ENCODE assay signal across 25 mouse cellular contexts in the genomic region with DNA sequence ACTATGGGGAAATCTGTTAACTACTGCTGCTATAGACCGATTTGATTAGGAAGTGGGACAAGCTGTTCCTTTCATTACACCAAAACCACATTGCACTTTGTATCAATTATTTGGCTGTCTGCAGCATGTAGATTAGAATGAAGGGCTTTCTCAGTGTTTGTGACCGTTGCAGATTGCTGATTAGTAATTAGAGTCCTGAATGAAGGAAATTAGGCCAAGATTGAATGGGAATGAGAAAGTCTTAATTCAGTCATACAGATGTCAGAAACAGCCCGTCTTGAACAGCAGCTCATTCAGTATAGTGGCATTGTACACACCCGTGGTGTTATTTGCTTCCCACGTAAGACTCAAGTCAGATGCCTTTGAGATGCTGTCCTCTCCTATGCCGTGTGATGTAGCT.
DNase-seq lines count a peak whose midpoint lies in the region; ATAC-seq and TF ChIP-seq lines count a peak whose summit lies in the region.
"Had no signal": no experiment of that assay in that cellular context is flagged by ENCODE, and none has a peak within 500 bp of the region (broad histone marks: within the 10 kb centered on the region; RNA-seq: fewer than 3 reads in every experiment).

No protein-coding gene starts in this region.

- no peak overlapping the region for H3K9ac ChIP-seq in limb, embryonic 12.5 days (replicated peaks)
- no peak overlapping the region for H3K9ac ChIP-seq in forebrain, postnatal 0 days
- no peak overlapping the region for H3K9ac ChIP-seq in midbrain, postnatal 0 days (replicated peaks; ENCODE audit: low read length, poor library complexity, severe bottlenecking)
- H3K9ac ChIP-seq: embryonic facial prominence, embryonic 15.5 days; heart, embryonic 12.5 days; kidney, embryonic 15.5 days; stomach, embryonic 15.5 days had no signal

- no peak for TF ChIP-seq CTCF in forebrain, postnatal 0 days (IDR thresholded peaks at IDR 0.05; ENCODE audit: low read depth)
- no peak for TF ChIP-seq CTCF in midbrain, postnatal 0 days (IDR thresholded peaks at IDR 0.05)

- DNase-seq in limb, embryonic 10.5 days (ENCODE audit: low spot score), result no peak
- peak; percentile 54 for DNase-seq in retina, postnatal 1 day
- DNase-seq in retina, embryonic 14.5 days (ENCODE audit: low spot score), result no peak
- peak; percentile 25 for DNase-seq in forebrain, postnatal 0 days
- no peak for DNase-seq in midbrain, postnatal 0 days (ENCODE audit: low spot score)
- DNase-seq in lung, postnatal 36 days, result no peak
- no peak for DNase-seq in left cerebral cortex, postnatal 10 days (ENCODE audit: extremely low spot score in 1 of 2, low spot score in 2 of 2)
- DNase-seq: adrenal gland, adult 2 months; cerebellum, adult 2 months; cerebellum, postnatal 36 days; gastrocnemius, postnatal 25 days; heart, adult 18-20 months; heart, postnatal 10 days; kidney, adult 11 months; kidney, postnatal 36 days; layer of hippocampus, postnatal 36 days; right cerebral cortex, adult 18-20 months; thymus, adult 18-20 months had no signal

- no peak overlapping the region for H3K4me3 ChIP-seq in limb, embryonic 12.5 days (replicated peaks)
- no peak overlapping the region for H3K4me3 ChIP-seq in limb, embryonic 10.5 days
- no peak overlapping the region for H3K4me3 ChIP-seq in forebrain, postnatal 0 days (ENCODE audit: low read depth, low read length)
- H3K4me3 ChIP-seq in midbrain, postnatal 0 days (ENCODE audit: low read depth, low read length), result no peak overlapping the region
- H3K4me3 ChIP-seq: embryonic facial prominence, embryonic 15.5 days; heart, embryonic 12.5 days; kidney, embryonic 15.5 days; stomach, embryonic 15.5 days had no signal

- no peak for ATAC-seq in limb, embryonic 12.5 days (ENCODE audit: insufficient number of reproducible peaks, insufficient read depth, low FRiP score, low TSS enrichment, low read depth)
- no peak for ATAC-seq in forebrain, postnatal 0 days
- no peak for ATAC-seq in midbrain, postnatal 0 days (ENCODE audit: low FRiP score)
- ATAC-seq: CD4-positive, CD25-positive, alpha-beta regulatory T cell, adult 4 months; lung, postnatal 0 days had no signal

- intact Hi-C loops in left cerebral cortex, postnatal 10 days (cut with DNase I), result no loop called here

- H3K9me3 ChIP-seq in limb, embryonic 12.5 days, result no peaks in the 10 kb centered on the region
- H3K9me3 ChIP-seq in limb, embryonic 10.5 days (replicated peaks), result no peaks in the 10 kb centered on the region
- H3K9me3 ChIP-seq in forebrain, postnatal 0 days (ENCODE audit: low read length), result no peaks in the 10 kb centered on the region
- no peaks in the 10 kb centered on the region for H3K9me3 ChIP-seq in midbrain, postnatal 0 days (ENCODE audit: low read length)
- H3K9me3 ChIP-seq: embryonic facial prominence, embryonic 15.5 days; heart, embryonic 12.5 days; kidney, embryonic 15.5 days; stomach, embryonic 15.5 days had no signal

- no peaks in the 10 kb centered on the region for H3K36me3 ChIP-seq in limb, embryonic 12.5 days
- no peaks in the 10 kb centered on the region for H3K36me3 ChIP-seq in limb, embryonic 10.5 days
- no peaks in the 10 kb centered on the region for H3K36me3 ChIP-seq in forebrain, postnatal 0 days (ENCODE audit: insufficient read depth)
- no peaks in the 10 kb centered on the region for H3K36me3 ChIP-seq in midbrain, postnatal 0 days (ENCODE audit: insufficient read depth, low read length)
- H3K36me3 ChIP-seq: embryonic facial prominence, embryonic 15.5 days; heart, embryonic 12.5 days; kidney, embryonic 15.5 days; stomach, embryonic 15.5 days had no signal

- H3K4me1 ChIP-seq in limb, embryonic 12.5 days (replicated peaks), result peaks cover 49% of the 10 kb centered on the region
- H3K4me1 ChIP-seq in limb, embryonic 10.5 days, result peaks cover 16% of the 10 kb centered on the region
- H3K4me1 ChIP-seq in forebrain, postnatal 0 days (ENCODE audit: insufficient read depth), result no peaks in the 10 kb centered on the region; the same call in 1 of the 2 replicates
- H3K4me1 ChIP-seq in midbrain, postnatal 0 days (ENCODE audit: insufficient read depth, low read length), result peaks cover 6% of the 10 kb centered on the region
- H3K4me1 ChIP-seq: stomach, embryonic 15.5 days had no signal

- no peaks in the 10 kb centered on the region for H3K27me3 ChIP-seq in limb, embryonic 12.5 days
- H3K27me3 ChIP-seq in limb, embryonic 10.5 days (ENCODE audit: low read depth, poor library complexity, severe bottlenecking), result no peaks in the 10 kb centered on the region
- no peaks in the 10 kb centered on the region; the same call in 1 of the 2 replicates for H3K27me3 ChIP-seq in forebrain, postnatal 0 days (ENCODE audit: insufficient read depth, low read length)
- no peaks in the 10 kb centered on the region for H3K27me3 ChIP-seq in midbrain, postnatal 0 days (ENCODE audit: insufficient read depth, low read length)
- H3K27me3 ChIP-seq: embryonic facial prominence, embryonic 15.5 days; heart, embryonic 12.5 days; kidney, embryonic 15.5 days; stomach, embryonic 15.5 days had no signal

- no peak overlapping the region for H3K4me2 ChIP-seq in limb, embryonic 12.5 days
- no peak overlapping the region for H3K4me2 ChIP-seq in forebrain, postnatal 0 days (ENCODE audit: low read depth)
- H3K4me2 ChIP-seq in midbrain, postnatal 0 days (ENCODE audit: low read depth, low read length, poor library complexity, severe bottlenecking), result no peak overlapping the region
- H3K4me2 ChIP-seq: embryonic facial prominence, embryonic 15.5 days; heart, embryonic 12.5 days; kidney, embryonic 15.5 days; stomach, embryonic 15.5 days had no signal

- peak overlapping the region; percentile 47; the same call in 1 of the 2 replicates for H3K27ac ChIP-seq in limb, embryonic 12.5 days
- H3K27ac ChIP-seq in limb, embryonic 10.5 days, result no peak overlapping the region
- no peak overlapping the region for H3K27ac ChIP-seq in forebrain, postnatal 0 days (ENCODE audit: low read depth, low read length)
- peak overlapping the region; percentile 62 for H3K27ac ChIP-seq in midbrain, postnatal 0 days (ENCODE audit: low read depth, low read length)
- H3K27ac ChIP-seq: embryonic facial prominence, embryonic 15.5 days; kidney, embryonic 15.5 days; stomach, embryonic 15.5 days had no signal

- 50% methylated on average over 6 of the region's 6 CpGs for whole genome bisulfite sequencing in limb, embryonic 12.5 days
- WGBS in limb, embryonic 10.5 days, result 77% methylated on average over 6 of the region's 6 CpGs
- WGBS in forebrain, postnatal 0 days, result 20% methylated on average over 6 of the region's 6 CpGs
- WGBS in midbrain, postnatal 0 days, result 46% methylated on average over 6 of the region's 6 CpGs

Comparison
In these comparisons a context has a peak if more than half of its experiments do, and no peak if none do; other contexts are left out.
1. H3K27ac ChIP-seq: peak in limb, embryonic 12.5 days (single experiment) and midbrain, postnatal 0 days (single experiment); none in limb, embryonic 10.5 days (single experiment) and forebrain, postnatal 0 days (single experiment).
2. DNase-seq: peak in retina, postnatal 1 day (single experiment) and forebrain, postnatal 0 days (single experiment); none in limb, embryonic 10.5 days (single experiment), retina, embryonic 14.5 days (single experiment), midbrain, postnatal 0 days (single experiment), lung, postnatal 36 days (single experiment) and left cerebral cortex, postnatal 10 days (0 of 2).